Mouse (Mus musculus): Measurements from ENCODE around the gene Esam.

Esam gene

DNA sequence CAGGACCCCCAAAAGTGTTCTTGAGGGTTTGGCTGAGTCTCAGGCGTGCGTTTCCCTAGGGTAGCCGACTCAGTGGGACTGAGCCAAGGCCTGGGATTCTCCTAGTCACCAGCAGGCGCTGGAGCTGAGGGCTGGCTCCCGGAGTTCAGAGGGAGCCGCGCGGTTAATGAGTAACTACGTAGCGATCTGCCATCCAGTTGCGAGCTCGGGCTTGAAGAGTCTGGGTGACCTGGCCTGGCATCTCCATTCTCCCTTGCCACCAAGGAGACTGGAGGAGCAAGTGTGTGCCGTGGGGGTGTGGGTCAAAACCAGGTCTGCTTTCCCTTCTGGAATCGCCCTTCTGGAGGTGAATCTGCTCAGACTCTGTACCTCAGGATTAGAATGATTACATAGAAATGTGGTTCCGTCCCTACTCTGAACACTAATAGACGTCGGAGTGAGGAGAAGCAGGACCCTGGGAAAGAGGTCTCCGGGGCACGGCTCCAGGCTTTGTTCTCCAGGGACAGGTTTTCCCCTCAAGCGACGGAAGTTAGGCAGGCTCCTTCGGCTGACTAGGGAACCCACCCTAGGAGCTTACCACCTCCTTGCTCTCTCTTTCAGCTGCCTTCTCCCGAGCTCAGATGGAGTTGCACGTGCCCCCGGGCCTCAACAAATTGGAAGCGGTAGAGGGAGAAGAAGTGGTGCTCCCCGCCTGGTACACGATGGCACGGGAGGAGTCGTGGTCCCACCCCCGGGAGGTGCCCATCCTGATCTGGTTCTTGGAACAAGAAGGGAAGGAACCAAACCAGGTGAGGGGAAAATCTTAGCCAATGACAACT, 3.2 kb downstream of the Esam start:
- DNase-seq = peak; percentile 92

DNA sequence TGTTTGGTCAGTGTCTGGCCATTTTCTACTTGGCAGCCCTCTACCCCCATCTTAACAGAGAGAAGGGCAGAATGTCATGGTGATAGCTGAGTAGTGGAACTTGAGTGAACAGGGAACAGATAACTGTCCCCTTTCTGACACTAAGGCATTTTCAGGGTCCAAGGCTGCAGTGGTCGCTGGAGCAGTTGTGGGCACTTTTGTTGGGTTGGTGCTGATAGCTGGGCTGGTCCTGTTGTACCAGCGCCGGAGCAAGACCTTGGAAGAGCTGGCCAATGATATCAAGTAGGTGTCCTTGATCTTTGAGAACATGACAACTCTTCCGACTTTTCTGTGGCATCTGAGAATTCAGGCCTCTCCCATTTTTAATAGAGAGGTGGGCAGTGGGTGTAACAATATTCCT, 9.0 kb downstream of the Esam start:
- DNase-seq = no peak

DNA sequence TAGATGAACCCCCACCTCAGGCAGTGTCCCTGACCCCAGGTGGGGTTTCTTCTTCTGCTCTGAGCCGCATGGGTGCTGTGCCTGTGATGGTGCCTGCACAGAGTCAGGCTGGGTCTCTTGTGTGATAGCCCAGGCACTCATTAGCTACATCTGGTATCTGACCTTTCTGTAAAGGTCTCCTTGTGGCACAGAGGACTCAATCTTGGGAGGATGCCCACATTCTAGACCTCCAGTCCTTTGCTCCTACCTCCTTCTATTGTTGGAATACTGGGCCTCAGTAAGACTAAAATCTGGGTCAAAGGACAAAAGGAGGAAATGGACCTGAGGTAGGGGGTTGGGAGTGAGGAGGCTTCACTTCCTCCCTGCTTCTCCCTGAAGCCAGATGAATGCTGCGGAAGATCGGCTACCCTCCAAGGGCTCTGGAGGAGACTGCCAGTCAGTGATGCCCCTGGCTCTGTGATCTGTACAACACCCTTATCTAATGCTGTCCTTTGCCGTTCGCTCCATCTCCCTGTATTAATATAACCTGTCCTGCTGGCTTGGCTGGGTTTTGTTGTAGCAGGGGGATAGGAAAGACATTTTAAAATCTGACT, 9.9 kb downstream of the Esam start:
- no peak for DNase-seq

DNA sequence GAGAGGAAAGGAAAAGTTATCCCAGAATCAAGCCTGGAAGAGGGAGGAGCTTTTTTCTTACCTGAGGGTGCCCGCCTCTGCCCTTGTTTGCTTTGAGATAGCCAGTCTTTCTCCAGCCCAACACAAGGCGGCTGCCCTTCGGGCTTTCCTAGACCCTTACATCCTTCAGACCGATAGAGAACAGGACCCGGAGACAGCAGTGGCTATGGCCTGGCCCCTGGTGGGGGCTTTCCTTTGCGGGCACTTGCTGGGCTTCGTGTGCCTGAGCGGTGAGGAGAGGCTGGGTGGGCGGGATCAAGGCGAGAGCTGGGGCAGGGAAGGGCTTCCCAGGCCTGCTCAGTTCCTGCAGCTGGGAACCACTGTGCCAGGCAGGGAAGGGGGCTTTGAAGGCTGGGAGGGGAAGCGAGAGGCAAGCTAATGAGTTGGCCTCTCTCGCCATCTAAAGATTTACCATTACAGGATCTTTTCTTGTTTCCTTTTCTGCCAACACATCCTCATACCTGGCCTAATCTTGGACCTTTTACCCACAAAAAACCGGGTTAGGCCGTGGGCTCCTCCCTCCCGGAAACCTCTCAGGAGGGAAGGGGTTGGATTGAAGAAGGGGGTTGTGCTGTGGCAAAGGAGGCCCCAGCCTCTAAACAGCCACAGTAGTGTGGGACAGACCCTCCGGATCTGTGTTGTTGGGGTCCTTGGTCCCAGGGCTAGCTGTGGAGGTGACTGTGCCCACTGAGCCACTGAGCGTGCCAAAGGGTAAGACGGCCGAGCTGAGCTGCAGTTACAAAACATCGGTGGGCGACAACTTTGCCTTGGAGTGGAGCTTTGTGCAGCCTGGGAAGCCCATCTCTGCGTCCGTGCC, 11.5 kb downstream of the Esam start, which contains the start of gene Vsig2:
Vsig2 (plus strand) TSS at position 86 of the 856 bp plus-strand sequence.
- DNase-seq = no peak

DNA sequence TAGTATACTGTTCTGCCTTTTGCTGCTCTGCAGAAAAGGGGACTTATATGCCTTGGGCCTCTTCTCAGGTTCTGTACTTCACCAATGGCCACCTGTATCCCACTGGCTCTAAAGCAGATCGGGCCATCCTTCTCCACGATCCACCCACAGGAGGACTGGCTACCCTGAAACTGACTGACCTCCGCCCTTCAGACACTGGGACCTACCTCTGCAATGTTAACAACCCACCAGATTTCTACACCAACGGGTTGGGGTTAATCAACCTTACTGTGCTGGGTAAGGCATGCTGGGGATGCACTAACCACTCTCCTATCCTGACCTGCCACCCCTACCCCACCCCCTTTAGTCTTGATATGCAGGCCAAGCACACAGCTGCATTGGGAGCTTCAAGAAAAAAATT, 12.3 kb downstream of the Esam start:
- DNase-seq = no peak

DNA sequence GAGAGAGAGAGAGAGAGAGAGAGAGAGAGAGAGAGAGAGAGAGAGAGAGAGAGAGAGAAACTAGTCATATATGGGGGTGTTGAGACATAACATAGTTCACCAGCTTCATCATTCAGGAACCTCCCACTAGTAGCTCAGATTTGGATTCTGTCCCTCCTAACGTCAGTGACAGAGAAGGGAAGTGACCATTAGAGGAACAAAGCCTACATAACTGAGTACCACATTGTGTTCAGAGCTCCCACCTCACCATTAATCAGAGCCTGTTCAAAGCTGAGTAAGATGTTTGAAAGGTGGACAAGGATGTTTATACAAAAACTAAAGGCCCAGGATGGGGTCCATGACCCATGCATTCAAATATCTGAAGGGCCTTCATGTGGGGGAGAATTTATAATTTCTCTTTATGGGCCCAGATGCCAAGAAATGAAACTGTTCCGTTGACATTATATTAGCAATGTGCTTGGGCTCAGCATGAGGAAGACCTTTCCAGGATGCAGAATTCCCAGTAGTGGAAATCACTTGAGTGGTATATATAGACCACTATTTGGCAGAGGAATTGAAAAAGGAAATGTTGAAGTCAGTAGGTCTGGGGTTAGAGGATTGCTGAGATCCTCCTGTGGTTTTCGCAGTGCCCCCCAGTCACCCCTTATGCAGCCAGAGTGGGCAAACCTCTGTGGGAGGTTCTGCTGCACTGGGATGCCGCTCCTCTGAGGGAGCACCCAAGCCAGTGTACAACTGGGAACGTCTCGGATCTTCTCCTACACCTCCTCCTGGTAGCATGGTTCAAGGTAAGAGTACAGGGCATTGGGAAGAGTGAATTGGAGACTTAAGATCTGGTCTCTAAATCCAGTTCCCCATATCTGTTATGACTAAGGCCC, 13.1 kb downstream of the Esam start:
- no peak for DNase-seq

DNA sequence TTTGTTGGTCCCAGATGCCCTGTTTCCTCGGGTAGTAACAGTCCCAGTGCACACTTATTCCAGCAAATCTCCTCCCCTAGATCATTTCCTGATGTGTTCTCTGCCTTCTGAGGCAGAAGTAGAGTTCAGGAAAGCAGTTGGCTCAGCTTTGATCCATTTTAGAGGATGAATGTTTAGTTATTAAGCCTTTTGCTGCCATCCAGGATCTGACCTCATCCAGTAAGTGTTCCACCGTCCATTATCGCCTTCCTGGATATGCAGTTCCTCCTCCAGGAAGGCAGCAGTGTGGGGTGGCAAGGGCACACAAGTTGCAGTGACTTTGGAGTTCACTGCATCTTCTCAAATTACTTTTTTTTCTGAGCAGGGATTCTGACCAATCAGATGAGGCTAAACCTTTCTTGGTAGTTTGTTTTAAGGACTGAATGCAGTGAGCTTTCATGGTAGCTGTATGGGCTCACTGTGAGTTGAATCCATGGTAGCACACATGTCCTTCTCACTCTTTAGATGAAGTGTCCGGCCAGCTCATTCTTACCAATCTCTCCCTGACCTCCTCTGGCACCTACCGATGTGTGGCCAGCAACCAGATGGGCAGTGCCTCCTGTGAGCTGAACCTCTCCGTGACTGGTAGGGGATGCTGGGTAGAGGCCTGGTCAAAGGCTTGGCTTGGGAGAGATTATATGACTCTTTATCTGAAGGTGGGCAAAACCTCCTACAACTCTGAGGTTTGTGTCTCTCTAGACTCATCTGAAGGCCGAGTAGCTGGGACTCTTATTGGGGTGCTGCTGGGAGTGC, 14.2 kb downstream of the Esam start:
- no peak for DNase-seq

DNA sequence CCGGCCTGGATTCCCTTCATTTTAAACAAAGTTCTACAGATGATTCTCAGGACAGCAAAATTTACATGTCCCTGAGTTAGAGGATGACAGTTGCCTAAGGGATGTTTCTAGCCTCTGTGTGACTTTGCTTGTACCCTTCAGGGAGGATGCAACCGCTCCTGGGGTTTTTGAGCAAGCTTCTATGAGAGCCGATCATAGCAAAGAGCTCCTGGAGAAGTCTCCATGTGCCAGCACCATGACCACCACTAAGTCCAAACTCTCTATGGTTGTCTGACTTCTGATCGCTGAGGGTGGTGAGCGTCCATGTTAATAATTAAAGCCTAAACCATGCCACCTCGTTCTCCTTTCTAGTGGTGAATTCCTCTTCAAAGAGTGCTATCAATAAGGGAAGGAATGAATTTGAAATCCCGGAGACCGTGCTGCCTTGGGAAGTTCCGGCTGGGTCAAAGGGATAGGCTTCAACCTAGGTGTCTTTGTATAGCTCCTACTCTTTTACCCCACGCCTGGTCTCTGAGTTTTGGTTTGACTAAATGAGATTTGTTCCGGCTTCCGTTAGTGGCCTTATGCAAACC, 16.1 kb downstream of the Esam start:
- DNase-seq = peak; percentile 53

DNA sequence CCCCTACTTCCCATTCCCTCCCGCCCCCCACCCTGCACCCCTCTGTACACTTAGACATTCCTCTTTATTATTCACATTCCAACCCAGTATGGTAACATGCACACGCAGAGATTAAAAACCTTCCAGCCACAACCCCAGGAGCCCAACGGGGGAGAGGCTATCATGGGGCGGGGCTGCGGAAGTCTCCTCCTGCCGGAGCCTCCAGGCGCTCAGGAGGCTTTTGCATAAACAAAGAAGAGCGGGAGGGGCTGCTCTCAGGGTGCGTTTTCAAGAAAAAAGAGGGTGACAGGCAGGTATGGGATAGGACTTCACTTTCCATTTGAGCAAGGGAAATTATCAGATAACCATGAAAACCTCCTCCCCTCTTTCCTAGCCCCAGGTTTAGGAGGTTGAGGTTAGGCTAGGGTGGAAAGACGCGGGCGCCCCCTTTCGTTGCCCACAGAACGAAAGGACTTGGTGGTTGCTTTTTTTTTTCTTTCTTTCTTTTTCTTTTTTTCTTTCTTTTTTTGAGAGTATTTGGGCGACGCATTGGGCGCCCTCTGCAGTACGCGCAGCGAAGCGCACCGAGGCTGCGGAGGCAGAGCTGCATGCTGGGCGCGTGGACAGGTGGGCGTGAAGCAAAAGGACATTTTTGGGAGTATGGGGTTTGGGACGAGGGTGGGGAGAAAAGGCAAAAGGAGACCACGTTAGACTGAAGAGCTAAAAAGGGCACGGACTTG, 16.7 kb downstream of the Esam start:
- DNase-seq = peak; percentile 70

DNA sequence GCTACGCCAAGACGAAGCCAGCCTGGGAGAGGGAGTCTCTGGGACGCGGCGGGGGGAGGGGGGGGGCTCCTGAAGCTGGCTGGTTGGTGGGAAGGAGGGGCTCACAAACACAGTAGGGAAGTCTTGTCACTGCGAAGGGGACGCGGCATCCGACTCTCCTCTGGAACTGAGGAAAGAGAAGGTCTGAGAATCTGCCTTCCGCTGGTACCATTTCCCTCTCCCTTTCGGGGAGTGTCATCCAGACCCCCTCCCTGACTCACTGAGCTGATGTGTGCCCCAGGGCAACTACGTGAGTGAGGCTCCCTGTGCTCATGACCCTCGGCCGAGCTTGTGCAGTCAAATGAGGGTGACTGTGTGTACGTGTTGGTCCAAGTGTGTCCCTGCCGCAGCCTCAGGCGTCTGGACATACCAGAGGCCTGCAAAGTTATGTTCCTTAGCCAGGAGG, 17.3 kb downstream of the Esam start:
- no peak for DNase-seq

DNA sequence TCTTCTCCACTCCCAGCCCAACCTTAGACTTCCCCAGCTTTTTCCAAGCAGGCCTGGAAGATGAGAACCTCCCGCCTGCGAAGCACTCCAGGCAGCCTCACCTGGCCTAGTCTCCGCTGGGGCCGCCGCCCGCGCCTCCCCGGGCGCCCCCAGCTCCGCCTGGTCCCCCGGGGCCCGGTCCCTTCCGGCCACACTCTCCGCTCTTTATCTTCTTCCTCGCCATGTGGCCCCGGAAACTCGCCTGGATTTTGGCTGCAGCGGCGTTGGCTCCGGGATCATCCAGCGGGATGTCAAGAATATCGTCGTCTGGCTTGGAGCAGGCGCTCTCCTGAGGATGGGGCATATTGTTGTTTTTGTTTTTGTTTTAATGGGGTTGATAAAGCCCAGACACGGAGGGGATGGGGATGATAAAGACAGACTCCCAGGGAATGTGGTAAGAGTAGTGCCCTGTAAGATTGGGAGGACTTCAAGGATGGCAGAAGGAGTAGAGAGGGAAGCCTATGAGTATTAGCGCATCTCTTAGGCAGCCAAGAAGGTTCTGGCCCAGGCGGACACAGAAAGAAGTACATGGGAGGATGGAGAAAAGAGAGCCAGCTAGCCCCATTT, 18.1 kb downstream of the Esam start:
- DNase-seq = no peak

DNA sequence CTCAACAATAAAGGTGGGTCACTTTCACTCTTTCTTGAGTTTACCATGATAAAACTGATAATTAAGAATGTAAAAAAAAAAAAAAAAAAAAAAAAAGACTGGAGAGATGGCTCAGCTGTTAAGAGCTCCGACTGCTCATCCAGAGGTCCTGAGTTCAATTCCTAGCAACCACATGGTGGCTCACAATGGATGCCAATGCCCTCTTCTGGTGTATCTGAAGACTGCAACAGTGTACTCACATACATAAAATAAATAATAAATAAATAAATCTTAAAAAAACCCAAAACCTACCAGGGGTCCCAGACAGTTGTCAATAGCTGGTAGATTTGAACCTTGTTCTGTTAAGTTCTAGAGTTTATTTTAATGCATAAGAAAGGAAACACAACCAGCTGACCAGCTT, 19.0 kb downstream of the Esam start:
- peak; percentile 38 for DNase-seq

DNA sequence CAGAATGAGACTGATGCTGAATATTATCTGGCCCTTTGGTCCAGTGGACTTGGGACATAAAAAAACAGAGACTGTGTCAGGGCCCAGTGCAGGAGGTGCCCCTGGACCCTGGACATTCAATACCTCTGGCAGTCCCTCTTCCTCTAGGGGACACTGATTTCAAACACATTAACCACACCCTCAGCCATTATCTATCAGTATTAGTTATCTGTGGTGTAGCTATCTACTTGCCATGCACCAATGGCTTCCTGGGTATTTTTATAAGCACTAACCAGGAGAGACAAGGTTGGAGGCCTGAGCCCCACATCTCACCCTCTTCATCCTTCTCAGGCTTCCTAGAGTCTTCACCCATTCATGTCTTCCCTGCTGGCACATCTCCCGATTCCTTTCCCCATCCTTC, 22.6 kb downstream of the Esam start:
- no peak for DNase-seq

DNA sequence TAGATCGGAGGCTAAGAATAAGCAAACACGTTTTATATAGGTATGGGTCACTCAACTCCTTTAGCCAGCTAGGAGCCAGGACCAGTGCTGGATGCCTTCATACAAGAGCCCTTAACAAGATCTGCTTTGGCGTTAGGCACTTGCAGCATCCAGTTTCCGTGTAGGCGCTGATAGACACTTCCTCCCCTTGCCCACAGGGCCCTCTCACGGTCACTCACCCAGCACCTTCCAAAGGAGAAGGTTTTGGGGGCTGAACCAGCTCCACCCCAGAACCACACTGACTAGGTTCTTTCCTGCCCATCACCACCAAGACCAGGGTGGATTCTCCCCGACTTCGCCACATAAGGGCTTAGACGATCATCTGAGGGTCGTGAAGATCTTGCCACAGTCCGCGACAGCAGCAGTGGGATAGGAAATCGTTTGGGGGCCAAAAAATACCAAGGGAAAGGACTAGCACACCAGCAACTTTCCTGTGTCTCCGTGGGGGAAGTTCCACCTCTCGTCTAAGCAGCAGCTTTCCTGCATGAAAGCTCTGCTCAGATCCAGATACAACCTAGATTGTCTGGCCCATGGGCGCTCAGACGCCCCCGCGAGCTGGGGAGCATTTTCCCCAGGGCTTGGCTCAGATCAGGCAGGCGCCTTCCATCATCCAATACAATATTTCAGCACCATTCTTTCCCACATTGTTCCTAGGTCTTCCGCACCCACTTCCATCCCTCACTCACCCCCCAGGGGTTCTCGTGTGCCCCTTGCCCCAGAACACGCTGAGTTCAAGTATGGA, 24.1 kb downstream of the Esam start:
- DNase-seq = no peak

DNA sequence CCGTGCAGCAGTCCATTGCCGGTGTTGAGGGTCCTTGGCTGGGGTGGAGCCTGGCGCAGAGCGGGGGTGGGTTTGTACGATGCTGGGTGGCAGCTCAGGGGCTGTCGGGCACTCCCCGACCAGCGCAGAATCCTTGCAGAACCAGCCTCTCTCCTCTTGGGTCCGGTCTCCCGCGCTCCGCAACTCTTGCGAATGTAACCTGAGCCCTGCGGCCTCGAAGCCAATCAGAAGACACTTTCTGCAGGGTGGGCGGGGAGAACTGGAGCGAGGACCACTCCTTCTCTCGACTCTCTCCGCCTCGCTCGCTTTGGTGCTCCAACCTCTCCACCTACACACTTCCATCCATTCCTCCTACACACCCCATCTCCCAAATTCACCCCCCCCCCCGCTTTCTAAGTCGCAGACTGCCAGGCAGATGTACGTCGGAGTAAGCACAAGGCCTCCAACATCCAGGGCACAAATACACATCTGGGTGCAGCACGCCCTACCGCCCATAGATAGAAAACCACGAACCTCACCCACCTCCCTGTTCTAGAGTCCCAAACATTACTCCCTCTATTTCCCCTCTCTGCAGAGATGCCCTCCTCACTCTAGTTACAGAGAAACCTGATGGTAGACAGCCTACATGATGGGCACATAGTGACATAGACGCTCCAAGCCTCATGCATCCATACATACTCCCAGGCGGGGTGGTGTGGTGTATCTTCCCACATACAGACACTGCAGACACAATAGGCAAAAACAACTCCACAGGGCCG, 24.8 kb downstream of the Esam start, which contains the start of gene Nrgn:
Nrgn (minus strand) TSS at position 369 of the 758 bp plus-strand sequence.
- peak; percentile 82 for DNase-seq

DNA sequence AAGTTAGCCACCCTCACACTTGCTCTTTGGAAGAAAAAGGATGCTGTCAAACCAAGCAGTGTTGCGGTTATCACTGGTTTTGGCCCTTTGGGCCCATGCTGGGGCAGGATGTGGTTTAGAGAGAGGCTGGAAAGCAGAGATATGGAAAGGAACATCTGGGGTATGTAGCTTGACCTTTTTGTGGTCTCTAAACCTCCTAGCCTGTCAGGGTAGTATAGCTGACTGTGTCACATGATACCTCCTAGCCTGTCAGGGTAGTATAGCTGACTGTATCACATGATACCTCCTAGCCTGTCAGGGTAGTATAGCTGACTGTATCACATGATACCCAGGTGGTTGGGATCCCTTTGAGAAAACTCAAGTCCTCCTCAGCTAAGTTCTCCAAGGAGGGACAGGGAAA, 26.4 kb downstream of the Esam start:
- no peak for DNase-seq

DNA sequence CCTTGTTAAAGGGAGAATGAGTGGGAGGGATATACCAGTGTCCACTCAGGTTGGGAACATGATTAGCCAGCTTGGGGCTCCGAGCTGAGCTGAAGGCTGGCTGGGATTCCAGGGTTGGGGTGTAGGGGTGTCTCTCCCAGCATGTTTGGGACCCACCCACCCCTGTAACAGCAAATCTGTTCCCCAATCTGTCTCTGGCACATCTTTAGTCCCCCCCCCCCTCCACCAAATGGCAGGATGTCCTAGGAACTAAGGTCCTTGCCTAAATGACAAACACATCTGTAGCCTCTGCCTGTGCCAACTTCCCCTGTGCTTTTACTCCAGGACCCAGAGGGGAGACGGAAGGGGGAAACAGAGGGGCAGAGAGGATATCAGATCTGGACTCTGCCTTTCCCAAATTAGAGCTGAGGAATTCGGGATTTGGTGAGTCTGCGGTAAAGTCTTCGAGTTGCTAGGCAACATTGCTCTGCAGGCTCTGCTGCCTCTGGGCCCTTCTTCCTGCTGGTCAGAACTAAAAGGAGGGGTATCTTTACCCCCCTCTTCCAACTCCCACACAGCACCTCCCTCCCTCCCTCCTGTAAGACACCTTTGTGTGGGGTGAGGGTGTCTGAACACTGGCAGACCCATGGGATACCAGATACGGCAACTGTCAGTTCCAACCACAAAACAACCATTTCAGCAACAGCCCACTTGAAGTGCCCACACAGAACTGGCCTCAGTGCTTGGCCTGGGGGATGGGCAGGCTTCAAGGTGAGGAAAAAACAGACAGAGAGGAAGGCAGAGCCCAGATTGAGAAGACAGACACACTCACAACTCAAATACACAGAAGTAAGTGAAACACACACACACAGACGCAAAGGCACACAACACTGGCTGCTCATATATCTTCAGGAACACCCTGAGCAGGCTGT, 27.2 kb downstream of the Esam start, which contains the start of gene Siae:
Siae (plus strand) TSS at position 861 of the 911 bp plus-strand sequence.
- no peak for DNase-seq

All from kidney, adult 9 months (tissue).